Mouse (Mus musculus) kidney, embryonic 16.5 days (tissue): ENCODE results near the gene Fgfr2. TPM values are rescaled to one million over a fixed set of nuclear protein-coding genes. Genes with fewer than 3 reads are reported as not detected.

Experiments used
- ATAC-seq: fragments of 200-750 bp; cut with Nextera tagmentation; 2 replicates; pipeline ENCODE4 v1.8.0; 2017; ENCODE audit warnings: moderate TSS enrichment; ENCODE audit not compliant: low FRiP score, low TSS enrichment
- H3K27ac ChIP-seq: fragments of 300-500 bp; sonication (generic); 2 replicates; pipeline ENCODE4 v1.5.1; 2014; ENCODE audit warnings: low read length
- H3K27me3 ChIP-seq: fragments of 300-500 bp; sonication (generic); 2 replicates; pipeline ENCODE4 v1.6.1; 2014; ENCODE audit warnings: low read length, control low read depth, mixed read lengths; ENCODE audit not compliant: insufficient read depth
- H3K36me3 ChIP-seq: fragments of 300-500 bp; sonication (generic); 2 replicates; pipeline ENCODE4 v1.6.1; 2014; ENCODE audit warnings: low read length, control low read depth, mixed read lengths; ENCODE audit not compliant: insufficient read depth
- H3K4me1 ChIP-seq: fragments of 300-500 bp; sonication (generic); 2 replicates; pipeline ENCODE4 v1.6.1; 2014; ENCODE audit warnings: low read length, control low read depth, mixed read lengths; ENCODE audit not compliant: insufficient read depth
- H3K4me2 ChIP-seq: fragments of 300-500 bp; sonication (generic); replicated peaks from 2 replicates; pipeline ENCODE4 v1.6.1; 2014; ENCODE audit warnings: low read depth, low read length
- H3K4me3 ChIP-seq: fragments of 300-500 bp; sonication (generic); 2 replicates; pipeline ENCODE4 v1.5.1; 2014; ENCODE audit warnings: mild to moderate bottlenecking, low read length
- H3K9ac ChIP-seq: fragments of 300-500 bp; sonication (generic); replicated peaks from 2 replicates; pipeline ENCODE4 v1.6.1; 2014; ENCODE audit warnings: low read length
- H3K9me3 ChIP-seq: fragments of 300-500 bp; sonication (generic); 2 replicates; pipeline ENCODE4 v1.6.1; 2016; ENCODE audit warnings: low read length, control low read depth
- WGBS: fragments of 180-500 bp; shearing (Covaris S2); extraction: QIAGEN DNeasy Blood & Tissue Kit; methylation state at CpG from one replicate; pipeline ENCODE4 v1.1.7; 2014; 5-methylcytosine and 5-hydroxymethylcytosine counted together
- polyA plus RNA-seq: library from polyadenylated mRNA; unstranded; fragments of >200 nt; fragmentation: Nextera tagmentation; extraction: Ambion mirVana; gene quantifications from 2 replicates; pipeline ENCODE4 v1.2.1, GENCODE M21; 2015

Gene Fgfr2
- polyA plus RNA-seq, 1 experiment from 2014 or later, result 118 TPM

- ATAC-seq, result no peak
- no peaks in the 10 kb centered on the region for H3K36me3 ChIP-seq
- H3K27me3 ChIP-seq, result no peaks in the 10 kb centered on the region
- H3K27ac ChIP-seq, result no peak overlapping the region
- H3K9me3 ChIP-seq, result no peaks in the 10 kb centered on the region; the same call in 1 of the 2 replicates
- no peak overlapping the region for H3K4me3 ChIP-seq
- no peak overlapping the region for H3K9ac ChIP-seq
- H3K4me1 ChIP-seq, result no peaks in the 10 kb centered on the region
- WGBS, result 89% methylated on average over 2 of the region's 2 CpGs
- no peak overlapping the region for H3K4me2 ChIP-seq
Measured at GRCm38 (mm10) chr7:131019181-131019580, 2104.0 kb downstream of the Fgfr2 start.

DNA sequence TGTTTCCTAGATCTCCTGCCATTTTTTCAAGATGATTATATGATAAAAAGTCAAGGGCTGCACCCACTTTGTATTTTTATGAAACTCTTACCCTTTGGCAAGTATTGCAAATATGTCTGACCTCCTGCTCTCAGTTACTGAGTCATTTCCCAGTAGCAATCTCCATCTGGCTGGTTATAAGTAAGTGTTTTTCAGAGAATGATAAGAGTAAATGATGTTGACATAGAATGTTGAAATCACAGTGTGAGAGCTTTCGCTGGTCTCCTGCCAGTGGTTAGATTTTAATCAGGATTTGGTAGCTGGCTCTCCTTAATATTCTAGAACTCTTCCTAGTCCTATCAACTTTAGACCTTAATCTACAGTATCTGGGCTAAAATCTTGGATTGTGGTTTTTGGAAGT is 2111.2 kb downstream of the Fgfr2 start:
- no peak overlapping the region for H3K9ac ChIP-seq
- no peak overlapping the region for H3K4me3 ChIP-seq
- WGBS, result 76% methylated on average over 1 of the region's 1 CpGs
- H3K27me3 ChIP-seq, result no peaks in the 10 kb centered on the region
- H3K36me3 ChIP-seq, result no peaks in the 10 kb centered on the region
- H3K4me1 ChIP-seq, result no peaks in the 10 kb centered on the region
- no peak overlapping the region for H3K27ac ChIP-seq
- ATAC-seq, result no peak
- peaks cover 3% of the 10 kb centered on the region; the same call in 1 of the 2 replicates for H3K9me3 ChIP-seq
- no peak overlapping the region for H3K4me2 ChIP-seq

GRCm38 (mm10) chr7:131009178-131009577 is 2114.0 kb downstream of the Fgfr2 start:
- no peak overlapping the region for H3K4me2 ChIP-seq
- no peak overlapping the region for H3K9ac ChIP-seq
- H3K9me3 ChIP-seq, result peaks cover 15% of the 10 kb centered on the region
- 80% methylated on average over 5 of the region's 5 CpGs for WGBS
- no peaks in the 10 kb centered on the region for H3K36me3 ChIP-seq
- no peak overlapping the region for H3K27ac ChIP-seq
- ATAC-seq, result no peak
- H3K4me1 ChIP-seq, result no peaks in the 10 kb centered on the region
- no peaks in the 10 kb centered on the region for H3K27me3 ChIP-seq
- no peak overlapping the region for H3K4me3 ChIP-seq

- H3K36me3 ChIP-seq, result no peaks in the 10 kb centered on the region
- H3K27ac ChIP-seq, result no peak overlapping the region
- no peak for ATAC-seq
- H3K4me1 ChIP-seq, result no peaks in the 10 kb centered on the region
- peaks cover 15% of the 10 kb centered on the region for H3K9me3 ChIP-seq
- no peak overlapping the region for H3K4me3 ChIP-seq
- H3K27me3 ChIP-seq, result no peaks in the 10 kb centered on the region
- no peak overlapping the region for H3K4me2 ChIP-seq
- no peak overlapping the region for H3K9ac ChIP-seq
- WGBS, result 100% methylated on average over 2 of the region's 2 CpGs
Measured at GRCm38 (mm10) chr7:131007221-131007620, 2115.9 kb downstream of the Fgfr2 start.

GRCm38 (mm10) chr7:131004071-131004470 is 2119.1 kb downstream of the Fgfr2 start:
- WGBS, result 93% methylated on average over 5 of the region's 5 CpGs
- Histone ChIP-seq H3K4me3 (no peak overlapping the region), H3K9me3 (peaks cover 15% of the 10 kb centered on the region), H3K9ac (no peak overlapping the region), H3K36me3 (no peaks in the 10 kb centered on the region), H3K27ac (no peak overlapping the region), H3K4me1 (no peaks in the 10 kb centered on the region), H3K27me3 (no peaks in the 10 kb centered on the region), H3K4me2 (no peak overlapping the region)
- no peak for ATAC-seq

- H3K27me3 ChIP-seq, result no peaks in the 10 kb centered on the region
- no peak overlapping the region for H3K4me3 ChIP-seq
- H3K9me3 ChIP-seq, result peaks cover 12% of the 10 kb centered on the region
- no peak for ATAC-seq
- 83% methylated on average over 12 of the region's 12 CpGs for WGBS
- H3K27ac ChIP-seq, result no peak overlapping the region
- H3K9ac ChIP-seq, result no peak overlapping the region
- no peaks in the 10 kb centered on the region for H3K36me3 ChIP-seq
- H3K4me1 ChIP-seq, result no peaks in the 10 kb centered on the region
- no peak overlapping the region for H3K4me2 ChIP-seq
Measured at GRCm38 (mm10) chr7:131001976-131002726, 2121.0 kb downstream of the Fgfr2 start.

GRCm38 (mm10) chr7:130993907-130994306 is 2129.2 kb downstream of the Fgfr2 start:
- Histone ChIP-seq H3K27me3 (no peaks in the 10 kb centered on the region), H3K4me3 (no peak overlapping the region), H3K9ac (no peak overlapping the region), H3K36me3 (no peaks in the 10 kb centered on the region), H3K4me1 (no peaks in the 10 kb centered on the region), H3K4me2 (no peak overlapping the region), H3K27ac (no peak overlapping the region), H3K9me3 (no peaks in the 10 kb centered on the region)
- ATAC-seq, result no peak
- WGBS, result 50% methylated on average over 8 of the region's 8 CpGs

- H3K27ac ChIP-seq, result no peak overlapping the region
- no peak overlapping the region for H3K9ac ChIP-seq
- no peak overlapping the region for H3K4me2 ChIP-seq
- no peak overlapping the region for H3K4me3 ChIP-seq
- H3K4me1 ChIP-seq, result no peaks in the 10 kb centered on the region
- 81% methylated on average over 13 of the region's 13 CpGs for WGBS
- no peaks in the 10 kb centered on the region for H3K9me3 ChIP-seq
- no peak for ATAC-seq
- no peaks in the 10 kb centered on the region for H3K27me3 ChIP-seq
- no peaks in the 10 kb centered on the region for H3K36me3 ChIP-seq
Measured at GRCm38 (mm10) chr7:130991174-130991789, 2131.9 kb downstream of the Fgfr2 start.

DNA sequence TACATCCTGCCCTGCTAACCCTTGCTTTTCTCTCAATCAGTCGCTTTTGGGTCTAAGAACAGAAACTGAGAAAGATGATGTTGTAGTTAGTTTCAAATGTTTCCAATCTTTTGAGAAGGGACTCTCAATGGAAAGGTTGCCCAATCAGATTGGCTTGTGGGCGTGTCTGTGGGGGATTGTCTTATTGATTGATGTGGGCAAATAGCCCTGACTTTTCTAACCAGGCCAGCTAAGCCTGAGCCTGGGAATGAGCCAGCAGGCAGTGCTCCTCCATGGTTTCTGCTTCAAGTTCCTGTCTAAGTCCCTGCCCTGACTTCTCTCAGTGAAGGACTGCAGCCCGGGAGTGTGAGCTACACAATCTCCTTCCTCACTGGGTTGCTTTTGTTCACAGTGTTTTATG is 2133.8 kb downstream of the Fgfr2 start:
- Histone ChIP-seq H3K36me3 (no peaks in the 10 kb centered on the region), H3K9ac (no peak overlapping the region), H3K4me1 (no peaks in the 10 kb centered on the region), H3K4me2 (no peak overlapping the region), H3K27ac (no peak overlapping the region), H3K4me3 (no peak overlapping the region), H3K27me3 (no peaks in the 10 kb centered on the region), H3K9me3 (no peaks in the 10 kb centered on the region)
- ATAC-seq, result no peak
- 58% methylated on average over 3 of the region's 3 CpGs for WGBS

DNA sequence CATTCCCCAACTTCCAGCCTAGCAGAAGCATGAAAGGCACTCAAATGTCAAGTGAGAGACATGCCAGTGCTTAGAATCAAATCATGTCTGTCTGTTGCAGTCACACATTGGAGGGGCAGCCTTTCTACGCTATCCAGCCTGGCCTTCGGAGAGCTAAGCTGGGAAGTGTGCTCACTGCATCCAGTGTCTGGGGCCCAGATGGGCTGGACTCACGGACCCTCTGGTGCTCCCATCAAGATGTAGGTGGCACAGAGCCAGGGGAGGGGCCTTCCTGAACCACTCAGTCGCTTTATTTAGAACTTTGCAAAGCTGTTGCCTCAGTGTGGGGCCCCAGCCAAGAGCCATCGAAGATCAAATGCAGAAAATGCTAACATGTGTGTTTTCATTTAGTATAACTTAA is 2135.0 kb downstream of the Fgfr2 start:
- WGBS, result 74% methylated on average over 5 of the region's 5 CpGs
- H3K27ac ChIP-seq, result no peak overlapping the region
- no peak overlapping the region for H3K4me3 ChIP-seq
- no peaks in the 10 kb centered on the region for H3K36me3 ChIP-seq
- H3K9me3 ChIP-seq, result no peaks in the 10 kb centered on the region
- no peaks in the 10 kb centered on the region for H3K27me3 ChIP-seq
- no peak overlapping the region for H3K4me2 ChIP-seq
- no peak for ATAC-seq
- H3K4me1 ChIP-seq, result no peaks in the 10 kb centered on the region
- H3K9ac ChIP-seq, result no peak overlapping the region
